Mouse (Mus musculus) MEL (cell line): ENCODE data around the gene Camk1d.

Source experiments
- CTCF ChIP-seq, 3 experiments: IDR thresholded peaks in 2 of 3; conservative IDR thresholded peaks in 1 of 3; 2 replicates each; pipeline ENCODE4 v1.5.1; 2011 to 2012; ENCODE audit warnings: low read length in 3 of 3, low read depth in 2 of 3, mild to moderate bottlenecking in 2 of 3, improper control_type of control experiment in 1 of 3, inconsistent platforms in 1 of 3, mixed read lengths in 1 of 3, moderate library complexity in 1 of 3; ENCODE audit not compliant: control insufficient read depth in 1 of 3, insufficient read depth in 1 of 3, poor library complexity in 1 of 3, severe bottlenecking in 1 of 3
- MAZ ChIP-seq: IDR thresholded peaks from 2 replicates; pipeline ENCODE4 v1.6.1; 2012; ENCODE audit warnings: low read depth, mild to moderate bottlenecking, inconsistent platforms, low read length, improper control_type of control experiment
- UBTF ChIP-seq: IDR thresholded peaks from 2 replicates; pipeline ENCODE4 v1.6.1; 2012; ENCODE audit warnings: low read depth, mild to moderate bottlenecking, inconsistent platforms, low read length, improper control_type of control experiment, moderate library complexity, borderline replicate concordance; ENCODE audit not compliant: insufficient read depth

DNA sequence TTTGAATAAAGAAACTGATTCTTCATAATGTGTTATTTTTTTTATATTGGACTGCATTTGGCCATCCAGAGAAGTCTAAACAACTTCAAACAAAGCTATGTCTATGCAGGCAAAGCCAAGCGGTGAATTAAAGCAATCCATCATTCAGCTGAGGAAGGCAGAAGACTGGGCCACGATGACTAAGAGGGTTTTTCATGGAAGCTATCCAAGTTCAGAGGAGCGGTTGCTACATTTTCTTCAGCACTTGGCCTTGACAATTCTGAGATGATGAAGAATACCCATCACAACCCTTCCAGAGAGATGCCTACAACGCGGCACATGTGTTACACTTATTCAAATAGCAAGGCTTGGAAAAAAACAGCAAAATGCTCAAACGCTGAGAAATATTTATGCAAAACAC, 65.6 kb downstream of the Camk1d start:
- no peak for TF ChIP-seq CTCF (IDR thresholded peaks at IDR 0.05 in 2 of 3, conservative IDR thresholded peaks at IDR 0.05 in 1 of 3; ENCODE audit: control insufficient read depth in 1 of 3, insufficient read depth in 1 of 3, low read depth in 2 of 3, low read length in 3 of 3, poor library complexity in 1 of 3, severe bottlenecking in 1 of 3)
- TF ChIP-seq UBTF: no peak
- TF ChIP-seq MAZ: no peak
